Mouse (Mus musculus) adrenal gland, postnatal 36 days (tissue): ENCODE data around the gene Dkc1. TPM values are rescaled to one million over a fixed set of nuclear protein-coding genes. Genes with fewer than 3 reads are reported as not detected.

Experiments used
- DNase-seq, 2 experiments: peaks; one replicate each; pipeline ENCODE4 v3.0.0; 2021; ENCODE audit warnings: mixed read lengths in 1 of 2
- total RNA-seq, 2 experiments: library from RNA; stranded (reverse); gene quantifications; 2 replicates each; pipeline ENCODE4 v1.2.3; 2021

The Dkc1 gene
- total RNA-seq, 2 experiments from 2014 or later, result 39.9 to 50.8 TPM

DNA sequence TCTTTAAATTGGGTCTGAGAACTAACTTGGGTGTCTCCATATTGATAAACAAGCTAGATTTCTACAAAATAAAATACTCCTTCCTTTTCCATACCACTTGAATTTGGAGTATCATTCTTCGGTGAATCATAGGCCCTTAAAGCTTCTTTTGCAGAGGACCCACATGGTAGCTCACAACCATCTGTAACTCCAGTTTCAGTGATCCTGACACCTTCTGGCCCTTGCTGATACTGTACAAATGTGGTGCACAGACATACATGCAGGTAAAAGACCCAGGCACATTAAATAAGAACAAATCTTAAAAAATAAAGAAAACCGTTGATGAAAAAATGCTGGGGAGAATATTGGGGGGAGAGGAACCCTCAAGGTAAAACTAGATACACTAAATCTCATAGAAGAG lies 42.5 kb downstream of the Dkc1 start:
- no peak for DNase-seq

DNA sequence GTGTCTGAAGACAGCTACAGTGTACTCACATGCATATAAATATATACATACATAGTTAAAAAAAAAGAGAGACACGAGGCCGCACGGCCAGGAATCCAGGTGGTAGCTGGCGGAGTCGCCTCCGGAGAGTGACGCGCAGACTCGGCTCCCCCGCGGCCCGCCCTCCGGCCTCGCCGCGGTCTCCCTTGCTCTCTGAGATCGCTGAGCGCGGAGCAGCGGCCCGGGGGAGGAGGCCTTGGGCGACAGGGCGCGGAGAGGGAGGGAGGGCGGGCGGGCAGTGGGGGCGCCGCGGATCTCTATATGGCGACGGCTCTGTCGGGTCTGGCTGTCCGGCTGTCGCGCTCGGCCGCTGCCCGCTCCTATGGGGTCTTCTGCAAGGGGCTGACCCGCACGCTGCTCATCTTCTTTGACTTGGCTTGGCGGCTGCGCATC lies 47.5 kb downstream of the Dkc1 start:
- DNase-seq, result peak; percentile 53 to 64

DNA sequence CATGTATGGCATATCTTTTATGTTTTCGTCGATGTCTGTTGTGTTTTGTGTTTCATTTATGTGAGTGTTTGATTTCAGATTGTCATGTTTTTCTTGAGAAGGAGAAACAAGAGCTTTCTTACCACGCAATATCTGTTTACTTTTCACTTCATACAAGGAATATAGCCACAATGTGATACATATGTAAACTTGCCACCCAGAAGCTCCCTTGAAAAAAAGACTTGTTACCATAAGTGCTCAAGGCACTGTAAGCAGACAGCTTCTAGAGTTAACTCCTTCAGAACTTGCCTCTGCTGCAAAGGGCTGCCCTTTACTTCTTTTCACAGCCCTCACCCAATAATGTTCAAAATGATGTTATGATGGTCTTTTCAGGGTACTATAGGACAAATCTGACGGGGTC lies 52.8 kb downstream of the Dkc1 start:
- DNase-seq, result no peak

DNA sequence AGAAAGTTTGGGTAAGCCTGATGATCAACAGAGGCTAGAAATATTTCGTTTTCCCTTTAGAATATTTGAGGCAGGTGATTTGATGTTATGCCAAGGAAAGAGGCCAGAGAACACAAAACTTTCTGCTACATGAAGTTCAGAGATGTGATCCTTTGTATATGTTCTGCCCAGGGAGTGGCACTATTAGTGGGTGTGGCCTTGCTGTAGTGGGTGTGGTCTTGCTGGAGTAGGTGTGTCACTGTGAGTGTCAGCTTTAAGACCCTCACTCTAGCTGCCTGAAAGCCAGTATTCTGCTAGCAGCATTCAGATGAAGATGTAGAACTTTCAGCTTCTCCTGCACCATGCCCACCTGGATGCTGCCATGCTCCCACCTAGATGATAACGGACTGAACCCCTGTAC lies 54.6 kb downstream of the Dkc1 start:
- no peak for DNase-seq

DNA sequence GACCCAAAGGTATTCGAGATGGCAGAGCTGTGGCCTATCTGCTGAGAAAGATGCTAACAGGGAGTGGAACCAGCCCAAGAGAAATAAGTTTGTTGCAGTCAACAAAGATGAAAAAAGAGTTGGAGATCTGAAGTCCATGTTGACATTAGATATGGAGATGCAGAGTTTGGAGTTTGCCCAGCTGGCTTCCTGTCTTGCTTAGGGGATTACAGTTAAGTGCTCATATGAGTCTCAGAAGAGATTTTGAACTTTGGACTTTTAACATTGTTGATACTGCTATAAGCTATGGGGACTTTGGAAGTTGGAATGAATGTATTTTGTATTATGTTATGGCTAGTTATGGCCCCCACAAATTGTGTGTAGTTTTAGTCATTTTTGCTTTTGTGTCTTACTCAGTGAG lies 56.6 kb downstream of the Dkc1 start:
- no peak for DNase-seq

DNA sequence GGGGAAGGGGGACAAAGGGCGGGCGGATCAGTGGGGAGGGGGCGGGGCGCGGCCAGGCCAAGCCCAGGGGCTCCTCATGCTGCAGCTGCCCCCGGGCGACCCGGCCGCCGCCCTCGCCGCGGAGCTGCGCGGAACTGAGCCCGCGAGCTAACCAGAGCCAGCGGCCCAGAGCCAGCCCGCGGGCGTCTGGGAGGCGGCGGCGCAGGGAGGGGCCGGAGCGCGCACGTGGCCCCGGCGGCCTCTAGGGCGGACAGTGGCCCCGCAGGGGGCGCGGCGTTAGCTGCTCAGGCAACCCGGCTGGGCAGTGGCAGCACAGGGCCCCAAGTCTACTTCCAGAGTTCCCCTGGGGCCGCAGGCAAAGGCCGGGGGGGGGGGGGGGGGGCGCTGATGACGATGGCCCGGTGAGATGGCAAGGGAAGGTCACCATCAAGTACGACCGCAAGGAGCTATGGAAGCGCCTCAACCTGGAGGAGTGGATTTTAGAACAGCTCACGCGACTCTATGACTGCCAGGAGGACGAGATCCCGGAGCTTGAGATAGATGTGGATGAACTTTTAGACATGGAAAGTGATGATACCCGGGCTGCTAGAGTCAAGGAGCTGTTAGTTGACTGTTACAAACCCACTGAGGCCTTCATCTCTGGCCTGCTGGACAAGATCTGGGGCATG lies 60.1 kb downstream of the Dkc1 start:
- DNase-seq, result peak; percentile 56 to 75

Other genes starting within 250 kb of the Dkc1 start
- gene Gab3, start 10.4 kb upstream of the Dkc1 start, total RNA-seq, result 1 to 10 TPM; 1.2 to 1.9 TPM
- gene Mpp1, start 35.2 kb downstream of the Dkc1 start, total RNA-seq, result 10 to 100 TPM; 44.3 to 46.2 TPM
- gene Smim9, start 67.9 kb downstream of the Dkc1 start, total RNA-seq, result not detected